Mouse (Mus musculus) neural tube, embryonic 12.5 days (tissue): ENCODE measurements around the gene Rlim. TPM values are rescaled to one million over a fixed set of nuclear protein-coding genes. Genes with fewer than 3 reads are reported as not detected.

Experiments used
- ATAC-seq: fragments of 200-750 bp; cut with Nextera tagmentation; 2 replicates; pipeline ENCODE4 v1.8.0; 2017; ENCODE audit warnings: low read depth, mild to moderate bottlenecking, moderate TSS enrichment, moderate library complexity; ENCODE audit not compliant: low FRiP score
- H3K27ac ChIP-seq: fragments of 300-500 bp; sonication (generic); 2 replicates; pipeline ENCODE4 v1.5.1; 2016
- H3K27me3 ChIP-seq: fragments of 300-500 bp; sonication (generic); replicated peaks from 2 replicates; pipeline ENCODE4 v1.6.1; 2016; ENCODE audit warnings: mild to moderate bottlenecking
- H3K36me3 ChIP-seq: fragments of 300-500 bp; sonication (generic); 2 replicates; pipeline ENCODE4 v1.6.1; 2016; ENCODE audit warnings: mild to moderate bottlenecking
- H3K4me1 ChIP-seq: fragments of 300-500 bp; sonication (generic); 2 replicates; pipeline ENCODE4 v1.6.1; 2016
- H3K4me2 ChIP-seq: fragments of 300-500 bp; sonication (generic); replicated peaks from 2 replicates; pipeline ENCODE4 v1.6.1; 2016; ENCODE audit warnings: mild to moderate bottlenecking
- H3K4me3 ChIP-seq: fragments of 300-500 bp; sonication (generic); 2 replicates; pipeline ENCODE4 v1.5.1; 2016
- H3K9ac ChIP-seq: fragments of 300-500 bp; sonication (generic); 2 replicates; pipeline ENCODE4 v1.6.1; 2016; ENCODE audit warnings: mild to moderate bottlenecking
- H3K9me3 ChIP-seq: fragments of 300-500 bp; sonication (generic); 2 replicates; pipeline ENCODE4 v1.6.1; 2016; ENCODE audit warnings: mild to moderate bottlenecking
- WGBS: fragments of 180-500 bp; shearing (Covaris S2); methylation state at CpG from one replicate; pipeline ENCODE4 v1.1.7; 2016; 5-methylcytosine and 5-hydroxymethylcytosine counted together
- polyA plus RNA-seq: library from polyadenylated mRNA; unstranded; fragments of >200 nt; fragmentation: Nextera tagmentation; extraction: Ambion mirVana; gene quantifications from 2 replicates; pipeline ENCODE4 v1.2.1, GENCODE M21; 2016

Rlim gene
- polyA plus RNA-seq = 40.2 and 40.4 TPM in 2 replicates

DNA sequence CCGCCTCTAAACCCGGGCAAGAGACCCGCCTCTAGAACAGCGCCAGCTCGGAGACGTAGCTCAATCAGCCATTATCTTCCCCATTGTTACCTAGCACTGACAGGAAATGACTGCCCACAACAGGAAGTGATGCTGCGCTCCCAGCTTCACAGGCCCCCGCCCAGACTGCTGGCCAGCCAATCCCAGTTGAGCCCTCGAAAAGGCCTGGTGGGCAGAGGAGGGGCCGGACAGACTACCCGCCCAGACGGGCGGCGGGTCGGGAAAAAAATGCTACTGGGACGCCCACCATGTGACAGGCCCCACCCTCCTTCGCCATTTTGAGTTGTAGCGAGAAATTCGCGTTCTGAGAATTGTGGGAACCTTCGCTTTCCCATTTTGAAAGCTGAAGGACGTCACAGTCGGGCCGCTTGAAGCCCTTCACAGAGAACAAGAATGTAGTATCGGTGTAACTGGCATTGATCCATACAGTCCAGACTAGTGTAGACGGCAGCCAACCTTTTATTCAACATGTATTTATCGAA lies at the start of gene Rlim:
Gene Rlim, minus strand, starts transcription at position 116 of the 521 bp plus-strand sequence.
- H3K9ac ChIP-seq = peak within 1 kb of the TSS; percentile 88
- WGBS = 26% methylated on average over 27 of the region's 27 CpGs
- H3K27ac ChIP-seq = peak within 1 kb of the TSS; percentile 89
- H3K36me3 ChIP-seq = no peaks in the 10 kb centered on the region
- H3K4me3 ChIP-seq = peak within 1 kb of the TSS; percentile 70
- no peaks in the 10 kb centered on the region for H3K4me1 ChIP-seq
- peak; percentile 100 for ATAC-seq
- no peaks in the 10 kb centered on the region for H3K9me3 ChIP-seq
- H3K27me3 ChIP-seq = 0 out of 2 replicates have a peak, but pooled peaks cover 9% of the 10 kb centered on the region
- H3K4me2 ChIP-seq = peak within 1 kb of the TSS; percentile 60

DNA sequence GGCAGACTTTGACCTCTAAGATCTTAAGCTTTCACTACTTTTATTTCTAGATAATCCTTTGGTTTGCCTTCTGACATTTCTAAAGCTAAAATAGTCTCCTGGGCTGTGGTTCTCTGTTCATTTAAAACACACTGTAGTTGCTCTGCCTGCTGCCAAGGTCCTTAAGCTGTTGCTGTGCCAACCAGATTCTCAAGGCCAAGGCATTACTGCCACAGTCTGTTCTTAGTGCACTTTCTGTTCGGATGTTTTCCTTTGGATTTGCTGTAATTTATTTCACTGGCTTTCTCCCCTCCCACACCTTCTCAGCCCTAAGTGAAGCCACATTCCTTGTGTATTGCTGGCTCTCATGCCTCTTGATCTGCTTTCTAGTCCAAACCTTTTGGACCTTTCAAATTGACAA lies 36.1 kb upstream of the Rlim start:
- H3K4me2 ChIP-seq = no peak overlapping the region
- H3K4me3 ChIP-seq = no peak overlapping the region
- H3K9ac ChIP-seq = no peak overlapping the region
- no peaks in the 10 kb centered on the region for H3K36me3 ChIP-seq
- H3K4me1 ChIP-seq = no peaks in the 10 kb centered on the region
- H3K9me3 ChIP-seq = no peaks in the 10 kb centered on the region
- H3K27me3 ChIP-seq = no peaks in the 10 kb centered on the region
- 63% methylated on average over 1 of the region's 1 CpGs for WGBS
- no peak overlapping the region for H3K27ac ChIP-seq
- no peak for ATAC-seq

DNA sequence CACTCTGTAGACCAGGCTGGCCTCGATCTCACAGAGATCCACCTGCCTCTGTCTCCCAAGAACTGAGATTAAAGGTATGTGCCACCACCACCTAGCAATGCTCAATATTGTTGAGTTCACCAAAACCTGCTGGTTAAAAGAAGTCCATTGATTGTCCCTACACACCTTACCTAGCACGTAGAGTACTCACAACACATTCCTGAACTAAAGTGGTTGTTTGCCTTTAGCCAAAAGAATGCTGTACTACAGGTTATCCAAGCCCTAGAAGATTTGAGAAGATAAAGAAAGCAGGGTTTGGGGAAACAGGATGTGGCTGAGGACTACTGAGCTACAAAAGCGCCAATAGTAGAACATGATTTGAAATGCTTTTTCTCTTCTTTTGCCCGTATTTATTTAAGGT lies 34.0 kb upstream of the Rlim start:
- Histone ChIP-seq H3K4me1 (no peaks in the 10 kb centered on the region), H3K27ac (no peak overlapping the region), H3K4me3 (no peak overlapping the region), H3K27me3 (no peaks in the 10 kb centered on the region), H3K36me3 (no peaks in the 10 kb centered on the region), H3K4me2 (no peak overlapping the region), H3K9me3 (no peaks in the 10 kb centered on the region), H3K9ac (no peak overlapping the region)
- 90% methylated on average over 4 of the region's 4 CpGs for WGBS
- ATAC-seq = no peak

DNA sequence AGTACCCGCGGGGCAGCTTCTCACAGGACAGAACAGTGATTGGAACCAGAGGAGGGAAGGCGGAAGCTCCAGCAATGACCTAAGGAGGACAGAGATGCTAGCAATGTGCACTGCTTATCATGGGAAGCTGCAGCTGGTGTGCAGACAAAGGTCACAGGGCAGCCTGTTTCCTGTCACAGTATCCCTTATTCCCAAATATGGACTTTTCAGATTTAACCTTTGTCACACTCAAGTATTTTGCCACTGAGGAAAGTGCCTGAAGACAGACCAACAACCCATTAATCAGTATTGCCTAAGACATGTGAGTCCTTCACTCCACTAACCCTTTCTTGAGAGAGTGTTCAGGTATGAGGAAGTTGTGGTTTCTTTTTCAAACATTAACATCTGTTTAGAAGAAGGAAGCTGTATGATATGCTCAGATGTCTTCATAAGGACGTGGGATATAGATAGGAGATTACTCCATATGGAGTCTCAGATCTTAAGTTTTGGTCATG lies 32.3 kb upstream of the Rlim start:
- Histone ChIP-seq H3K27ac (no peak overlapping the region), H3K4me3 (no peak overlapping the region), H3K36me3 (no peaks in the 10 kb centered on the region), H3K4me1 (no peaks in the 10 kb centered on the region), H3K27me3 (no peaks in the 10 kb centered on the region), H3K9me3 (no peaks in the 10 kb centered on the region), H3K9ac (no peak overlapping the region), H3K4me2 (no peak overlapping the region)
- ATAC-seq = no peak
- WGBS = 75% methylated on average over 4 of the region's 4 CpGs

DNA sequence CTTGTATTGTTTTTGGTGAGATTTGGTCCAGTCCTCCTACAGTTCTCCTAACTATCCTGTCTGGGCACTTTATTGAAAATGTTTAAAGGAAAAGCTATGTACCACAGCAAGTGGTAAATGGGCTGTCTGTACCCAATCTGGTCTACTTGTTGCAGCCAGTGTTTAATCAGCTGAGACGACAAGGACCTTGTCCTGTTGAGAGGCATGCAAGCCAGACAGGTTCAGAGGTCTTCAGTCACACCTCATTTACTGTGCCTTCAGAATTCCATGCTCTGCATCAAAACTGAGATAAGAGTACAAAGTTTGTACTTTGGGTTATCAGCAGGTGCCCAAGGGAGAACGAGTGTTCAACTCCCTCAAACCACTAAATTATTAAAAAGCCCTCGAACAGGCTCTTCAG lies 13.7 kb upstream of the Rlim start:
- Histone ChIP-seq H3K27me3 (no peaks in the 10 kb centered on the region), H3K36me3 (no peaks in the 10 kb centered on the region), H3K9me3 (no peaks in the 10 kb centered on the region), H3K4me2 (no peak overlapping the region), H3K4me1 (no peaks in the 10 kb centered on the region), H3K27ac (no peak overlapping the region), H3K4me3 (no peak overlapping the region), H3K9ac (no peak overlapping the region)
- ATAC-seq = no peak
- 73% methylated on average over 3 of the region's 3 CpGs for WGBS

DNA sequence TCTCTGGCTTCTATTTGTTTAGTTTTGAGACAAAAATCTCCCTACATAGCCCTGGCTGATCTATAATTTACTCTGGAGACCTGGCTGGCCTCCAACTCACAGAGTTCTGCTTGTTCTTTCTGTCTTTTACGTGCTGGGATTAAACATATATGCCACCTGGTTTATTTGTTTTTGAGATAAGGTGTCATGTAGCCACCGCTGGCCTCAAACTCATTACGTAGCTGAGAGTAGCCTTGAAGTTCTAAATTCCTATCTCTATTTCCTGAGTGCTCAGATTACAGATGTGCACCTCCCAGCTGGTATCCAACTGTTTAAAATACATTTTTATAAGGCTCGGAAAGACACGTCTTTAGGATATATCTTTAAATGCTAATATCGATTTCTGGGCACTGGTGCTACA lies 12.8 kb upstream of the Rlim start:
- Histone ChIP-seq H3K9me3 (no peaks in the 10 kb centered on the region), H3K36me3 (no peaks in the 10 kb centered on the region), H3K4me2 (no peak overlapping the region), H3K9ac (no peak overlapping the region), H3K4me3 (no peak overlapping the region), H3K27me3 (no peaks in the 10 kb centered on the region), H3K4me1 (no peaks in the 10 kb centered on the region), H3K27ac (no peak overlapping the region)
- 76% methylated on average over 6 of the region's 6 CpGs for WGBS
- no peak for ATAC-seq

DNA sequence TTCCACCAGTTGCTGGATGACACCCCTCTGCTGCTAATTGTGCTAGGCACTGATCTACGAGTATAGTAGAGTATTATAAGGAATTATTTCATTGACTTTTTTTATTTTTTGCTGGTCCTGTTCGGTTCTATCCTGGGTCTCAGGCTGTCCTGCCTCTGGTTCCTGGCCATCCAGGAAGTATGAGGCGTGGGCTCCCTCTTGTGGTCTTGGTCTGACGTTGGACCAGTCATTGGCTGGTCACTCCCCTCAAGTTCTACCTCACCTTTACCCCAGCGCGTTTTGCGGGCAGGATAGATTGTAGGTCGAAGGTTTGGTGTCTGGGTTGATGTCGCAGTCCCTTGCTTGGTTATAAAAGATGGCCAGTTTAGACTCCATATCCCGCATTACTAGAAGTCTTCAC lies 10.6 kb upstream of the Rlim start:
- Histone ChIP-seq H3K27ac (no peak overlapping the region), H3K4me2 (no peak overlapping the region), H3K9me3 (no peaks in the 10 kb centered on the region), H3K4me1 (no peaks in the 10 kb centered on the region), H3K4me3 (no peak overlapping the region), H3K9ac (no peak overlapping the region), H3K27me3 (no peaks in the 10 kb centered on the region), H3K36me3 (no peaks in the 10 kb centered on the region)
- ATAC-seq = no peak
- WGBS = 38% methylated on average over 10 of the region's 10 CpGs

DNA sequence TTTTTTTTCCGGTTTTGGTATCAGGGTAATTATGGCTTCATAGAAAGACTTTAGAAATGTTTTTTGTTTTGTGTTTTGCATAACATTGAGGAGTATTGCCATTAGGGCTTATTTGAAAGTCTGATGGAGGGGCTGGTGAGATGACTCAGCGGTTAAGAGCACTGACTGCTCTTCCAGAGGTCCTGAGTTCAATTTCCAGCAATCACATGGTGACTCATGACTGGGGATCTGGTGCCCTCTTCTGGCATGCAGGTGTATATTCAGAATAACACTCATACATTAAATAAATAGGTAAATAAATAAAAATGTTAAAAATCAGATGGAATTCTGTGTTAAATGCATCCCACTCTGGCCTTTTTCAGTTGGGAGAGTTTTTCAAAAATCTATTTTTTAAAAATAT lies 9.3 kb upstream of the Rlim start:
- Histone ChIP-seq H3K36me3 (no peaks in the 10 kb centered on the region), H3K4me2 (no peak overlapping the region), H3K27me3 (0 out of 2 replicates have a peak, but pooled peaks cover 3% of the 10 kb centered on the region), H3K4me1 (no peaks in the 10 kb centered on the region), H3K27ac (no peak overlapping the region), H3K9me3 (no peaks in the 10 kb centered on the region), H3K9ac (no peak overlapping the region), H3K4me3 (no peak overlapping the region)
- WGBS = 58% methylated on average over 2 of the region's 2 CpGs
- no peak for ATAC-seq

DNA sequence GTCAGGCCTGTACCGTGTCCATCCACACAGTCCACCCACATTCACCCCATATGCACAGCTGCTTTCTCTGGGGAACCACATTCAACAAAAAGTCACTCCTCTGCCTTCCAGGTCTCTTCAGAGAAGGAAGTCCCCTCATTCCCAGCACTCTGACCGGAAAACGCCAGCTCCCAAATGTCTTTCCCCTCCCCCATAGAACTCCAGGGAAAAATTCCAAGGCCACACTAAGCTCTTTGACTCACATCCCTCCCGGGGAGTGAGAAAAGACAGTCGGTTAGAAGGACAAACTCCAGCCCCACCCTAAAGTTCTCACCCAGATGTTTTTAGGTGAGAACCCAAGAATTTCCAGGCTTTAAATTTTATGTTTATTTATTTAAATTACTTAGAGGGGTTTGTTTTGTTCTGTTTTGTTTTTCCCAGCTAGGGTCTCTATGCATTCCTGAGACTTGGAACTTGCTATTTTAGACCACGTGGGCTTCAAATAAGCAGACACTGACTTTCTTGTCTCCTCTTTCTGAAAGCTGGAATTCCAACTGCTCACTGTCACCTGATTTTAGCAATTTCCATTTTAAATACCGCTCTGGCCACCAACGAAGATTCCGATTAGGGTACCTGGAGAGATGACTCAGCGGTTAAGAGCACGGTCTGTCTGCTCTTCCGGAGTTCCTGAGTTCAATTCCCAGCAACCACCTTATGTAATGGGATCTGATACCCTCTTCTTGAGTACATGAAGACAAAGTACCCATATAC lies 6.3 kb upstream of the Rlim start:
- Histone ChIP-seq H3K36me3 (no peaks in the 10 kb centered on the region), H3K4me1 (no peaks in the 10 kb centered on the region), H3K27ac (no peak overlapping the region), H3K4me2 (no peak overlapping the region), H3K9ac (no peak overlapping the region), H3K9me3 (no peaks in the 10 kb centered on the region), H3K27me3 (0 out of 2 replicates have a peak, but pooled peaks cover 9% of the 10 kb centered on the region), H3K4me3 (no peak overlapping the region)
- no peak for ATAC-seq
- WGBS = 26% methylated on average over 12 of the region's 12 CpGs

DNA sequence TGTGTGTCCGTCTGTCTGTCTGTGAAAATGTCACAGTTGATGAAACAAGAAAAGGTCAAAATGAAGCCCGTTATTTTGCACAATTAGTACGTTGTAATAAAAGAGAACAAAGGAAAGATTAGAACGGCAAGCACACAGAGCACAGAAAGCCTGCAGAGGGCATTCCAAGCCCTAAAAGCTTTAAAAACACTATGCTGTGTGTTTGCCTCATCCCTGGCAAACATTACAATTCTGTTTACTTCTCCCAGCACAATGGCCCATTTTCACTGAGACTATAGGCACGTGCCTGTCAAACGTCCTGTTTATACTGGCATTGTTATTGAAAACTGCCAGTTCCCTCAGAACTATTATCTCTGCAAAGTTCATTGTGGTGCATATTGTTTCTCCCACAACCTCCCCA lies 5.1 kb upstream of the Rlim start:
- H3K4me1 ChIP-seq = no peaks in the 10 kb centered on the region
- H3K4me2 ChIP-seq = no peak overlapping the region
- H3K4me3 ChIP-seq = no peak overlapping the region
- no peaks in the 10 kb centered on the region for H3K9me3 ChIP-seq
- H3K9ac ChIP-seq = no peak overlapping the region
- no peaks in the 10 kb centered on the region for H3K36me3 ChIP-seq
- no peak overlapping the region for H3K27ac ChIP-seq
- 18% methylated on average over 6 of the region's 6 CpGs for WGBS
- ATAC-seq = no peak
- 0 out of 2 replicates have a peak, but pooled peaks cover 9% of the 10 kb centered on the region for H3K27me3 ChIP-seq

DNA sequence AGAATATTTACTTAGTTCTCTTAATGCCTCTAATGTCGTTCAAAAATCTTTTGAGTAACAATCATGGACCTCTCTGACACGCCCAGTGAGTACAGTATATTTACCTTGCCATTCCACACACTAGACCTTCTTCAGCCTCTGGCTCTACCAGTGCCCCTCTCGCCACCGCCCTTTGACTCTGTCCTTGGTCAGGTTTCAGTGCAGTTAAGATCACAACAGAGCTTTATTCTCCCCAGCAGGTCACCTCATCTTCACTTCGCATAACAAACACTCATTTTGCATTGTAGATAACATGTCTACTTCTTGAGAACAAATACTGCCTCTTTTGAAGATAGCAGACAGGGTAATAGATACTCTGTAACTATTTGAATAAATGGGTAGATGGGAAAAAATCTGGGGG lies 3.9 kb upstream of the Rlim start:
- Histone ChIP-seq H3K4me2 (no peak overlapping the region), H3K27me3 (0 out of 2 replicates have a peak, but pooled peaks cover 9% of the 10 kb centered on the region), H3K4me3 (no peak overlapping the region), H3K9me3 (no peaks in the 10 kb centered on the region), H3K4me1 (no peaks in the 10 kb centered on the region), H3K9ac (no peak overlapping the region), H3K36me3 (no peaks in the 10 kb centered on the region), H3K27ac (no peak overlapping the region)
- no peak for ATAC-seq
- 27% methylated on average over 5 of the region's 5 CpGs for WGBS

DNA sequence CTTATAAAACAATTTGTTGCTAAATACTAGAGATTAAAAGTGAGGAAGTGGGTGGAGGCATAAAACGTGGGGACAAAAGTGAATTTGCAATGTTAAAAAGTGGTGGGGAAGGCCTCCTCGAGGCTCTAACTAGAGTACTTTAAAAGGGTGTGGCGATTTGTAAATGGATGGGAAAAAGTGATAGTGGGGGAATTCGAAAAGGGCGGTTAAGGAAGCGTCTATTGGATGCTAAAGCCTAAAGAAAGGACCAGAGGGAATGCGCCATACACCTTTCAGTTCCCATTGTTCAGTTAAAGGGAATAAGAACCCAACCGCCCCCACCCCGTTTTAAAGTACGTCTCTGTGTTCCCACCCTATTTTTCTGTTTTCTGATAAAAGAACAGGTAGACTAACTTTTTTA lies 722 bp upstream of the Rlim start:
- Histone ChIP-seq H3K36me3 (no peaks in the 10 kb centered on the region), H3K4me2 (peak overlapping the region; percentile 47), H3K9me3 (no peaks in the 10 kb centered on the region), H3K27ac (no peak overlapping the region), H3K4me1 (no peaks in the 10 kb centered on the region), H3K27me3 (0 out of 2 replicates have a peak, but pooled peaks cover 9% of the 10 kb centered on the region), H3K4me3 (no peak overlapping the region), H3K9ac (no peak overlapping the region)
- no peak for ATAC-seq
- WGBS = 74% methylated on average over 10 of the region's 10 CpGs
